Mouse (Mus musculus) fibroblast of lung, adult 2 months (primary cell): ENCODE measurements around the gene Adipor2.
"Not testable (repeated sequence)": the region's sequence is repeated elsewhere in the genome, so short reads cannot be mapped to it uniquely, and the experiment has no call there.

Experiments
- DNase-seq: peaks from one replicate; pipeline ENCODE4 v3.0.0-alpha.2; 2011; ENCODE audit warnings: low read depth

Gene Adipor2

DNA sequence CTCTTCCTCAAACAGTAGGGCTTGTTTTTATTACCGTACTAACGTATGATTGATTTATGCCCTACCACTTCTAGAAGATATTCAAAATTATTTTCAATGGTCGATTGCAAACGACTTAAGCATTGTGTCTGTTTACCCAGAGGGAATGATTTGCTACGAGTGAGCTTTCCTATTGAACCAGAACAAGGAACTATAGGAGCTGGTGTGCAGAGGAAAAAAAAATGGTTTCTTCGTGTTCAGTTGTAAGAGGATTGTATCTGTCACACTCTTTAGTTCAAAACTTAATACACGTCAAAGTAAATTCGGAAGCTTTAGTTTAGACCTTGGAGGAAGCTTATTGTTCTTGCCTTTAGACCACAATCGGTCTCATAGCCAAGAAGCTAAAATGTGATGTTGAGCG lies 28.4 kb downstream of the Adipor2 start:
- DNase-seq, result peak; percentile 40

DNA sequence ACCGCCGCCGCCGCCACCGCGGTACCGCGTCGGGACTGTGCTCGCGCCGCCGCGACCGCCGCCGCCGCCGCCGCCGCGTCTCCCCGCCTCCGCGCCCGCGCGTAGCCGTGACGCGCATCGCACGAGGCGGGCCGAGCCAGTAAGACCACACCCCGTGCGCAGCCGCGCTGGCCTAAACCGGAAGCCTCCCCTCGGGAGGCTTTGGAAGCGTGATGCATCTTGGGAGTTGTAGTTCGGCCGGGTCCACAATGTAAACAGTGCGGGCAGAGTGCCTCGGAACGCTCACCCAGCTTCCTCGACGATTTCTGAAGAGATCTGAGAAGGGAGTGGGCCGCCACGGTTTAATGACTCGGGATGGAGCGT lies 28.9 kb downstream of the Adipor2 start:
- peak; percentile 86 for DNase-seq

DNA sequence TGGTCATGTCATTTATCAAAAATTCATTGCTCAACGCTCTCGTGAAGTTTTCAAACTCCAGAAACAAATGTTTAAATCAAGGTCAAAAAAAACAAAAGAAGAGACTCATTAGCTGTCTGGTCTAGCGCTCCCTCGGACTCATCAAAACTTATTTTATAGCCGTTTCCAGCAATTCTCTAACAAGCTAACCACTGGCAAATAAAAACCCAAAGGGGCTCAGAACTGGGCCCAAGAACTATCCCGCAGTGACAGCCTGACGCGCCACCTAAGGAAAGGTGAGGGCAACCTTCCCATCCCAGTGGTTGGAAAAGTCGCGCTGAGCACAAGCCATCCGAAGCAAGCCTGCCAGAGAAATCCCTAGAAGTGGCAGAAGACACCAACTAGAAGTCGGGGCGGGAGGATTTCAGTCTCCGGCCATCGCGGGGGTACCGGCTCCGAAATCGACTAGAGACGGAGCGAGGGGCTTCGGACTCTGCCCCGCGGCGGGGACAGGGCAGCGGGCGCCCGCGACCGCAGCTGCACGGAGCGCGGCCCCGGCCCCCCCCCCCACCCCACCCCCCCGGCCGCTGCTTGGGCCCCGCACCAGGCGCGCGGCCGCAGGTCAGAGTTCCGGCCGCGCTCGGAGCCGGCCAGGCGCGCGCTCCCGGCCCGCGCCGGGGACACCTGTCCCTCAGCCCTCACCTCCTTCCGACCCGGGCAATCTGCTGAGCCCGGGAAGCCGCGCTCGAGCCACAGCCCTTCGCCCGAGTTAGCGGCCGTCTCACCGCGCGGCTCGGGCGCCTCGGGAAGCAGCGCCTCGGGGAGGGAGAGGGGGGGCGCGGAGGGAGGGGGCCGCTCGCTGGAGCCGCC lies 29.5 kb downstream of the Adipor2 start:
- DNase-seq, result no peak

DNA sequence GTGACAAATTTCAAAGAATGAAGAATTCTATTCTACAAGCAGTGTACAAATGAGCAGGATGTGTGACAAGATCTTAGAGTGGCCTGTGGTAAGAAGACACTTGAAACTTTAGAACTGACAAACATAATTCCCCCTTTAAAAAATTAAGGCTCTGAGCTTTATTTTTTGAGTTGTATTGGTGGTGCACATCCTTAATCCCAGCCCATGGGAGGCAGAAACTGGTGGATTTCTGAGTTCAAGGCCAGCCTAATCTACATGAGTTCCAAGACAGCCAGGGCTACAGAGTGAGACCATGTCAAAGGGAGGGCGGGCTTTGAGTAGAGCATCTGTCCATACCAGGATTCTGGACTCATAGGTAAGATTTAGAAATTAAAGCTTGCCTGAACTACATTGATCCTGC lies 30.7 kb downstream of the Adipor2 start:
- no peak for DNase-seq

DNA sequence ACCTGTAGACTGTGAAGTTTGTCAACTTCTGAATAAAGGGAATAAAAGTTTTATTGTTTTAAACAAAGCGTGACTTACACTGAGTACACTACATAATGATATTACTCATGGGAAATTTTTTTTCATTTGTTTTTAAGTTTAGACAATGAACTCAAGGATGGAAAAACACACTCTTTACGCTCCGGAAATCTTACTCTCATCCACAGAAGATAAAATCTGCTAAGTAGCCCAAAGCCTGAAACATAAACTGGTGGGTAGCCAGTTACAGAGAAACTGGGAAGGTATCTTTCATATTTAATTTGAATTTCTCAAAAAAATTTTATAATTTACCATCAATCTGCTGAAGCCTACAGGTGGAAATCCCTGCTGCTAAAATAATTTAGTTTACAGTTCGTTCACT lies 31.1 kb downstream of the Adipor2 start:
- DNase-seq, result no peak

DNA sequence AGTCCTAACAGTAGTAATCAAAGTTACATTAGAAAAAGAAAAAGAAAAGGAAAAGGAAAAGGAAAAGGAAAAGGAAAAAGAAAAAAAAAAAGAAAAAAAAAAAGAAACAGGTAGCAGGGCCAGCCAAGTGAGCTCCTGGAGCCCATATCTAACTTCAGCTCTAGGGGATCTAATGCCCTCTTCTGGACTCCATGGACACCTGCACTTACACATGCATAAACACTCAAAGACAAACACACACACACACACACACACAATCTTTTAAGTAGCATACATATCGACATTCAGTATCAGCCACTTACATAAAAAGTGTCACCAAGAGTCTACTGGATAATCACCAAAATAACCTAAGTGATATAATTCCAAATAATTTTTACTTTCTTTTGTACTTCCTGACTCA lies 31.8 kb downstream of the Adipor2 start:
- no peak for DNase-seq

DNA sequence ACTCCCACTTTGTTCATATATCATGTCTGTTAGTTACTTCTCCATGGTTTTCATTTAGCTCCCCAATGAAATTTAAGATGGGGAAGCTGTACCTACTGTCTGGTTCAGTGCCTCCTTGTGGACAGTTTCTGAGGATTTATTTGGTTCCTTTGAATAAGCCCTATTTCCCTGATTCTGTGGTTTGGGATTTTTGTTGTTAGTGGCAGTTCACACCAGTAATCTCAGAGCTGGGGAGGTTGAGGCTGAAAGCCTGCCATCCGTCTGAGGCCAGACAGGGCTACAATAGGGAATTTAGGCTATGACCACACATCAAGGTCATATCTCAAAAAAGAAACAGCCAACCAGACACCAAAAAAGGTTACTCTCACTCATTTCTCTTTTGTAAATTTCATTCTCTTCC lies 38.9 kb downstream of the Adipor2 start:
- DNase-seq, result no peak

DNA sequence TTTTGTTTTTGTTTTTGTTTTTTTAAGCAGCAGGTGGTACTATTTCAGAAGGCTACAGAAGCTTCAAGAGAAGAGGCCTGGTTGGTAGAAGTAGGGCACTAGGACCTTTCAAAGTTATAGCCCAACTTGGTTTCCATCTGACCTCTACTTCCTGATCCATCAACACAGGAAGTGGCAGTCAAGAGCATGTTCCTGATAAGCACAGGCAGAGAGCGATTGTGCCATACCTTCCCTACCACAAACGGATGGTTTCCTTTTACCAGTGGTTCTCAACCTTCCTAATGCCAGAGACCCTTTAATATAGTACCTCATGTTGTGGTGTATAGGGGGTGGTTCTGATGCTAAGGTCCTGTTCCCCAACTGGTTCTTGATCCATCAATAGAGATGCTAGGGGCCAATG lies 39.9 kb downstream of the Adipor2 start:
- DNase-seq, result no peak

DNA sequence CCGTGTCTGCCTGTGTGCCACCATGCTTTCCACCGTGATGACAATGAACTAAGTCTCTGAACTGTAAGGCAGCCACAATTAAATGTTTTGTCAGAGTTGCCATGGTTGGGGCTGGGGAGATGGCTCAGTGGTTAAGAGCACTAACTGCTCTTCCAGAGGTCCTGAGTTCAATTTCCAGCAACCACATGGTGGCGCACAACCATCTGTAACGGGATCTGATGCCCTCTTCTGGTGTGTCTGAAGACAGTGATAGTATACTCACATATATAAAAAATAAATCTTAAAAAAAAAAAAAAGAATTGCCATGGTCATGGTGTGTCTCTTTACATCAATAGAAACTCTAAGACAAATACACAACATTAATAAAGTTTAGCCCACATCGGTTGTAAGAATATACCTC lies 42.5 kb downstream of the Adipor2 start:
- DNase-seq, result no peak

DNA sequence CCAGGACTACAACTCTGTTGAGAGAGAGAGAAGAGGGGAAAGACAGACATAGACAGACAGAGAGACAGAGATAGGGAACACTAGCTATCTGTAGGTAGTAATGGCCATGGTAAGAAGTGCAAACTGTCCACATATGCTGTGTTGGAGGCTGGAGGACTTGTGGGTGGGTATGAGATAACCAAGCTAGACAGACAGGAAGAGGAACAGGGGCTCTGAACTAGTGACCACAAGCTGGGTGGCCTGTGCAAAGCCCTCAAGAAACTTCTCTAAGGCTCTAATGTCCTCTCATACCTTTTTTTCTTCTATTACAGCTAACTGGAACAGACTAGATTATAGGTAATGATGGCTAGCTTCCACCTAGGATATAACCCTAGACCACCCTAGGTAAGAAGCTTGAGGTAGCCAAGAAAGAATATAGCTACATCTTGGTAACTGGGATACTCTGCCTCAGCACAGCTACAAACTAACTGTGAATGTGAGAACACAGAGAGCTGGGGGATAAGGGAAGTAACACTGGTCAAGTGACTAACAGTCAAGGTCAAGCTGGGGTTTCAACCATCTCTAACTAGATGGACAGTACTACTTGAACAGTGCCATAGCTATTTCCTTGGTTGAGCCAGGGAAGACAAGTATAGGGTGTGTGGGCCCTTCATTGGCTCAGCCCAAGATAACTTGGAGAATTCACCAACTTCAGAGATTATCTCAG lies 44.4 kb downstream of the Adipor2 start:
- no peak for DNase-seq

DNA sequence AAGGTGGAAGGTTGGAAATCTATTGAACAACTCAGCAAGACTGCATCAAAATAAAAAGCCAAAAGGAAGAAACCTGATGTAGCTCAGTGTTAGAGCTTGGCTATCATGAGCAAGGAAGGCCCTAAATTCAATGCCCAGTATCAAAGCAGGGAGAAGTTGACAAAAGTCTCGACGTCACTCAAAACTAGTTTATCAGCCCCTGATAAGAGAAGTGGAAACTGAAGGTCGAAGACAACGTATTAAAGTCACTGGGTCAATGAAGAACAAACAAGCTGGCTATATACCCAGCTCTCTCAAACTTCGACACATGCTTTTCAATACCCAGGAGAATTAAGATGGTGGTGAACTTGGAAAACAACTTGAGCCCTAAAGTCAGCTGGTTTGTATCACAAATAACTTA lies 45.3 kb downstream of the Adipor2 start:
- no peak for DNase-seq

DNA sequence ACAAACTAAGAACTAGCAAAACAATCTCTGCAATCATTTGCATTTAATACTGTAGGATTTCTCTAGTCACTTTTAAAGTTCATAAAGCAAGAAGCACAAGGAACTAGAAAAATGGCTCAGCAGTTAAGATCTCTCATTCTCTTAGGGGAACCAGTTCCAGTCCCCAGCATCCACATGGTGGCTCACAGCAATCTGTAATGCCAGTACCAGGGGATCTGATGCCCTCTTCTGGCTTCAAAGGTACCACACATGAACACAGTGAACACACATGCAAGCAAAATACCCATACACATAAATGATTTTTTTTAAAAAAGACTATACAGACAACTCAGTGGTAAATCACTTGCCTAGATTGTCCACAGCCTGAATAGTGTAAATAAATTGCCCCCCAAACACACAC lies 45.9 kb downstream of the Adipor2 start:
- no peak for DNase-seq

DNA sequence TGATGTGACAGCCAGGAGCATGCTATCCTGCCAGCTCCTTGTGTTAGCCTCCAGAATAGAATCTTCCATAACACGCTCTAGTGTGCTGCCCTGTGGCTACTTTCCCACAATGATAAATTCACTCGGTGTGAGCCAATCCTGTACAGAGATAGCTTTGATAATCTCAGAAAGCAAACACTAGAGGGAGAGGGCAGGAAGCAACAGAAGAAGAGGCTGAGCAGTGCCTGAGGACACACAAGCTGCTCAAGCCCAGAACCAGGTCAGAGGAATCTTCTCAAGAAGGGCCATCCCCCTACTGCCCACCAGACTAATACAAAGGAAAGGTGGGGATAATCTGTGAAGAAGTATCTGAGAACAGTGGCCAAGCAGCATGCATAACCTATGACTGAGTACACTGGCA lies 50.1 kb downstream of the Adipor2 start:
- DNase-seq, result no peak

DNA sequence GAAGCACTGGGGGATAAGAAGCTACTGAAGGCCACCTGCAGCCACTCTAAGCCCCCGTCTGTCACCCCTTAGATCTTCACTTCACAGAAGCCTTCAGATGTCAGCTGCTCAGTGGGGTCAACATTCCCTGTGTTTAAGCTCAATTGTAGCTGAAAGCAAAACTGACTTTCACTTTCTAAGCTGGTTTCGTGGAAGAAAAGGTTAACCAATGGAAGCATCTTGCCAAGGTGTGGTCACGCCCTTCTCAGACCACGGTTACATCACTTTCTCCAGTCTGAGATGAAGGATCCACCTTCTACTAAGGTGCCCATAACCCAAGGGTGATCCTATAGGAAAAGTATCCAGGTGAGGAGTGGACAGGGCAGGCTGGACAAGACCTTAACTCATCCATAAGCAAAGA lies 50.7 kb downstream of the Adipor2 start:
- DNase-seq, result not testable (repeated sequence)

DNA sequence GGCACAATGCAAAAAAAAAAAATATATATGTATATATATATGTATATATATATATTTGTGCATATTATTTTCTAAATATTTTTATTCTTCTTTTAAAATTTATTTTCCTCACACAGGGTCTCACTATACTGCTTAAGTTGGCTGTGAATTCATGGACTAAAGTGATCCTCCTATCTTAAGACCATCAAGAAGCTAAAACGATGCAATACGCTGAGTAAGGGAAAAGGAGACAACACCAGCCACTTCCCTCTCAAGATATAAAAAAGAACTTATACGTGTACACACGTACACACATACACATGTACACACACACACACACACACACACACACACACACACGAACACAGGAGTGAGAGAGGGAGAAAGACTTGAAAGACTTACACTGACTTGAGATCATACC lies 53.9 kb downstream of the Adipor2 start:
- no peak for DNase-seq

DNA sequence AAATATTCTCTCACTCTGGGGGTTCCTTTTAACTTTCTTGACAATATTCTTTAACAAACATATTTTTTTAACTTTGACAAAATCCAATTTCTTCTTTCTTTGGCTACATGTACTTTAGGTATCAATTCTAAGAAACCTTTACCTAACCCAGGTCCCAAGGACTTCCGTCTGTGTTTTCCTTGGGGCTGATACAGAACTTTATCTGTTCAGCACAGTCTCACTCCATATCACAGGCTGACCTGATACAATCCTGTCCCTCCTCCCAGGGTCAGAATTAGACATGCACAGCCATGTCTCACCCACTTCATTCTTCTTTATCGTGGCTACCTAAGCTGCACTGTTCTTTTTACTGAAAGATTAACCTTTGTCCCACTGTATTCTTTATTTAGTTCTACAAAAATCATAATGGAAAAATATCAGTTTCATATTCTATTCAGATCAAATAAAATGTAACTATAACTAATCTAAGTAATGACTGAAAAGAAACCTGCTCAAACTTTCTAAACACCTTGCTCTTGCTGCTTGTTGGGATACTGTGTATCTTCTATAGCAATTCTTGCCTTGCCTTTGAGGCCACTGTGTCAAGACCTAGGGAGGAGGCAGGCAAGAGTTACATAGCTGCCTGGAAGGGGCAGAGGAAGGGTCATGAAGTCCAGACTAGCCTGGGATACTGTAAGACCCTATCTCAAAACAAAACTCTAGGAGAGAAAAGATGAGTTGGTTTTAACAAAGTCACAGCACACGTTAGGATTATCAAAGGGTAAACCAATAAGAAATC lies 56.4 kb downstream of the Adipor2 start:
- no peak for DNase-seq

DNA sequence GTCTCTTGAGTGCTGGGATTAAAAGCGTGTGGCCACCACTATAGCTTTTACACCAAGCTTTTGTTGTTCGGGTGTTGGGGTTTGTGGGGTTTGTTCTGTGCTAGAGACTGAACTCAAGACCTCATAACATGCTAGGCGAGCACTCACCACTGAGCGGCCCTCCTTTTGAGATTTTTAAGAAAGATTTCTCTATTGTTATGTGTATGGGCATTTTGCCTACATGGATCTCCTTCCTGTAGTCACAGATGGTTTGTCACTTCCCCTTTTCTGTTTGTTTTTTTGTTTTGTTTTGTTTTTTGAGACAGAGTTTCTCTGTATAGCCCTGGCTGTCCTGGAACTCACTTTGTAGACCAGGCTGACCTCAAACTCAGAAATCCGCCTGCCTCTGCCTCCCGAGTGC lies 57.3 kb downstream of the Adipor2 start:
- DNase-seq, result not testable (repeated sequence)

DNA sequence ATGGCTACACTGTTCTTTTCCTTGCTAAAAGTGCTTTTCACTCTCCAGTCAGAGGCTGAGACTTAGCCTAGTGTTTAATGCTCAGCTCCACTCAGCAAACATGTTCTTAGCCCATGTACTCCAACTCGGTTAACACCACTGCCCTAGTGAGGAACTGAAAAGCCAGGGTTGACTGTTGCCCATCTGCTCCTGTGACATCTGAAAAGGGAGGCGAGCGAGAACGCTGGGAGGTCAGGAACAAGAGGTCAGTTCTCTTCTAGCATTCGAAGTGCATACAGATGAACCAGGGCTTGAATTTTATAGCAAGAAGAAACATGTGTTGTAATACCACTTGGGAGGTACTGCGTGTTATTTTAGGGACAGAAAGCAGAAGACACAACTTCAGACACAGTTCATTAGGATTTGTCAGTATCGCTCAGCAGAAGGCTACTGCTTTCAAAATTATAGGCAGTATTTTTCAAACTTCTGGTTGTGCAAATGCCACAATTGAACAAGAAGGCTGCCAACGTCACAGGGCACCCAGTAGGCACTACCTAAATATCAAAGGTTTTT lies 59.4 kb downstream of the Adipor2 start:
- DNase-seq, result no peak

DNA sequence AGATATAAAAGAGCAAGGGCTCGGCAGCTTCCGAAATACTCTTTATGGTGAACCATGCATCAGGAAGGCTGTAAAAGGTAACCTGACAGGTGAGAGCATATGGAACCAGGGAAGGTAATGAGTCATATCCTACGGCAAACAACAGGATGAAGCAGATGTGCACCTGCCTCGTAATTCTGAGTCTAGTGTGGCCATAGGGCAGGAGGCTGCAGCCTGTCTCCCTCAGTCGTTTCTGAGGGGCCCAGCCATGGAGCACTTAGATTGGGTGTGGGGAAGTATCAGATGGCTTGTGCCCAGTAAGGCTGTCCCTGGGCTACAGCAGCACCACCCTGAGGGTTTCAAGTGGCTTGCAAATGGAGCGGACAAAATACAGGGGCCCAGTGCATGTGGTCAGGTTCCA lies 65.0 kb downstream of the Adipor2 start:
- DNase-seq, result no peak

DNA sequence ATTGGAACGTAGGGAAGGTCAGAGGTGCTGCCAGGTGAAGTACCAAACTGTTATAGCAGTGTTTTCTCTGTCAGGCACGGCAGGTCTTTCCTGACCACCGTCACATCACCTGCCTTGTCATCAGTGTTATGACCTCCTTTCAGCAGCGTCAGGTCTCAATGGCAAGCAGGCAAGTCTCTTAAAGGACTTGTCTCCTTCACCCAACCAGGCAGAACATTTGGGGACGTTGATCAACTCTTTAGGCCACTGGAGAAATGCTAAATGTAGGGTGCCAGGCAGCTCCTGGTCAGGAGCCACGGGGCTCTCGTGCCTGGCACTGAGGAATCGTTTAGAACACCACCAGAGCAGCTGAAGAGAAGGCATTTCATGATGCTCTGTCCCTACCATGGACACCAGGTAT lies 65.8 kb downstream of the Adipor2 start:
- no peak for DNase-seq

DNA sequence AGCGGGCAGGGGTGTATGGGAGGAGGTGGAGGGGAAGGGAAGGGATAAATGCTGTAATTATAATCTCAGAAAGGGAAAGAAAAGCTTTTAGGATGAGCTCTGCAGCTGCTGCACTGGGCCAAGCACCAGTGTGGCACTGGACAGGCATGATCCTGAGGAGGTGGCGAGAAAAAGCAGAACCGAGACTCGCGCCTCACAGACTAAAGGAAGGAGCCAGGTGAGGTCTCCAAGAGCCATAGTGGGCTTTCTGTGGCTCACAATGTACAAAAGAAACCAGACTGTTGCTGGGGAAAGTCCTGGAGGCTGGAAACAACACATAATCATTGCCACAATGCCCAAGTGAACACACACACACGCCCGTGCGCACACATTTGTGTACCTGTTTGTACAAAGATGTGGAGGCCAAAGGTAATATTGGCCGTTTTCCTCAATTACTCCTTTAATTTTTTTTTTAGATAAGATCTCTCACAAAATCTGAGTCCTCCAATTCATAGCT lies 66.8 kb downstream of the Adipor2 start:
- DNase-seq, result no peak

DNA sequence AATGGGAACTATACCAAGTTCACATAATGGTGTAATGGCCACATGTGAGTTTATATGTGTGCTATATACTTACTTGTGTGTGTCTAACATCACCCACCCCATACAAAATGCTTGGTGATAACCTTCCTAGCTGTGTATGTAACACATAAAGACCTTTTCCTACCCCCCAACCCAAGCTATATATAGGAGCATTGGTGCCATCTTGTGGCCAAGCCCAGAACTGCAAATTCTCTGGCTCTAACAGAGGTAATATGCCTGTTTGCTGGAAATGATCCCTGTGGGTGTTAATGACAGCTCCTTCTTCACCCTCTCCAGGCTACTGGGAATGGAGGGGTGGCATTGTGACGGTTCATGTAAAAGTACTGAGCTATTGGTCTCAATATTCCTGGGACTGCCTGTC lies 69.3 kb downstream of the Adipor2 start:
- DNase-seq, result peak; percentile 43

DNA sequence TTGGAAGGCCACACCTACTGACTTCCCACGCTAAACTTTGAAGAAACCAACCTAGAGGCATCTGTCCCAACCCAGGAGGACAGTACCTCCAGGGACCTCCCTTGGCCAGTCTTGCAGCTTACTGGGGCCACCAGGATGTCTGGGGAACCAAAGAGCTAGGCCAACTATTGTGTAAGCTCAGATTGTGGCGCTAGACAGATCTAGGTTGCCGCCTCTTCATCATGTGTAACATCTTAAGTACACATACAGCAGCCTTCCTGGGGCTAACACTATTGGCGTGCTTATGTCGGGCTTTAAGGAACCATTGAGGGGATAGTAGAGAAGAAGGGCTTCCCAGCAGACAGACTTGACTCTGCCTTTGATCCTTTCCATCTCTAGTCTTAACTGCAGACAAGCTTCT lies 69.7 kb downstream of the Adipor2 start:
- DNase-seq, result no peak
